Mouse (Mus musculus): ENCODE measurements around the gene Stam2.

The Stam2 gene

GRCm38 (mm10) chr2:52651547-52651946, 90.5 kb downstream of the Stam2 start:
- no peak for DNase-seq (ENCODE audit: low spot score)

GRCm38 (mm10) chr2:52647255-52647998, 94.7 kb downstream of the Stam2 start:
- DNase-seq (ENCODE audit: low spot score): no peak

GRCm38 (mm10) chr2:52643657-52644056, 98.4 kb downstream of the Stam2 start:
- DNase-seq (ENCODE audit: low spot score): no peak

Data from testis, postnatal 14 days (tissue).